Mouse (Mus musculus): ENCODE measurements around the gene Cacna1a. TPM values are rescaled to one million over a fixed set of nuclear protein-coding genes. Genes with fewer than 3 reads are reported as not detected.

Cacna1a gene
- polyA plus RNA-seq, 1 experiment, result 21.6 TPM

DNA sequence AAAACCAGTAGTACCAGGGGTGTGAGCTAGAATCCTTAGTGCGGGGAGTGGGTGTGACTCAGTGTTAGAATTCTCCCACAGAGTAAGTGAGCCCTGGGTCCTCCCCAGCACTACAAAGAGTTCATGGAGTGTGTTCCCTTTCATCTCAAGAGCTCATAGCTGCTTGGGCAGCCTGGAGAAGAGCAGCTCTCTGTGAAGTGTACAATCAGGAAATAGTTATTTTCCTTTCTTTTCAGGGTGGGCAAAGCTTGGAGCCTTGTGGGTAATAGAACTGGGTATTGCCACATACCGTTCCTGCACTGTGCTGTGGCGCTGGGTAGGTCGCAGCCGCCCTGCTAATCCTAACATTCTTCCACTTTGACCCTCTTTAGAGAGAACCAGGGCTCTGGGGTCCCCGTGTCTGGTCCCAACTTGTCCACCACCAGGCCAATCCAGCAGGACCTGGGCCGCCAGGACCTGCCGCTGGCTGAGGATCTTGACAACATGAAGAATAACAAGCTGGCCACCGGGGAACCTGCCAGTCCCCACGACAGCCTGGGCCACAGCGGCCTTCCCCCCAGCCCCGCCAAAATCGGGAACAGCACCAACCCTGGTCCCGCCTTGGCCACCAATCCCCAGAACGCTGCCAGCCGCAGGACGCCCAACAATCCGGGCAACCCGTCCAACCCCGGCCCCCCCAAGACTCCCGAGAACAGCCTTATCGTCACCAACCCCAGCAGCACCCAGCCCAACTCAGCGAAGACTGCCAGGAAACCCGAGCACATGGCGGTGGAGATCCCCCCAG lies 177.5 kb downstream of the Cacna1a start:
- Histone ChIP-seq H3K4me3 (replicated peaks) (no peak overlapping the region), H3K9me3 (no peaks in the 10 kb centered on the region), H3K4me1 (peaks cover 15% of the 10 kb centered on the region), H3K36me3 (replicated peaks; ENCODE audit: low read length) (no peaks in the 10 kb centered on the region), H3K27me3 (replicated peaks) (peaks cover 57% of the 10 kb centered on the region)
- TF ChIP-seq GATA1 (IDR thresholded peaks at IDR 0.05; ENCODE audit: borderline replicate concordance, low read length) (no peak), FLI1 (IDR thresholded peaks at IDR 0.05; ENCODE audit: low read length) (no peak)

DNA sequence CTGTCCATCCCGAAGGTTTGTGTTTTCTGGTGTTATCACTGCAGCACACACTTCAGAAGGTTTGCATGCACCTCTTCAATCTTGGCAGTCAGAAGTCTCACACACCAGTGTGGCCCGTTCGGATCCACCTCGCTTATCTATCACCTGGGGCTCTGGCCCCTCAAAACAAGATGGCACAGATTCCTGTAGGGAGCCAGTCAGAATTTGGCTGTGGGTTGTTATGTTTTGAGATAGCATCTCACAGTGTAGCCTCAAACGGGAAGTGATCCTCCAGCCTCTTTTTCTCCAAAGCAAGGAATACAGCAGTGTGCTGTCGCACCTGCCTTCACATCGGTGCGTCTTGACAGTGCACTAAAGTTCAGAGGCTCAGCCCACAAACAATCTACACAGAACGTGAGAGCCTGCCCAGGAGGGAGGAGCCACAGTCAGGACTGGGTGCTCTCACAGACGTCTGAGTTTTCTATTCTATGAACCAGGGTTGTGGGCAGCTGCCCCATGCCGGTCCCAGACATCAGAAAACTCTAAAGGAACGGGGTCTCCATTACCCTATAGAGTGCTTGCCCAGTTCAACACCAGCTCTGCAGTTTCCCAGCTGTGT lies 178.7 kb downstream of the Cacna1a start:
- TF ChIP-seq FLI1 (IDR thresholded peaks at IDR 0.05; ENCODE audit: low read length) (no peak), GATA1 (IDR thresholded peaks at IDR 0.05; ENCODE audit: borderline replicate concordance, low read length) (no peak)
- peaks cover 51% of the 10 kb centered on the region for H3K27me3 ChIP-seq (replicated peaks)

DNA sequence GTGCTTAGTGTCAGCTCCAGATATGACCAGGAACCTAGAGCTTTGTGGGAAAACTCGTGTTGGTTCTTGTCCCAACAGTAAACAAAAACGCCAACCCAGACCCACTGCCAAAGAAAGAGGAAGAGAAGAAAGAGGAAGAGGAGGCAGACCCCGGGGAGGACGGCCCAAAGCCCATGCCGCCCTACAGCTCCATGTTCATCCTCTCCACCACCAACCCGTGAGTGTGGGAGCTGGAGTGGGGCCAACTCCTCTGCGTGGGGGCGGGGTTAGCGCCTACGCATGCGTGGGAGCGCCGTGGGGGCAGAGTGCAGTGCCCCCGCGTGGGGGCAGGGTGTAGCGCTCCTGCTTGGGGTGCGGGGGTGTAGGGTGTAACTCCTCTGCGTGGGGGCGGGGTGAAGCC lies 179.3 kb downstream of the Cacna1a start:
- Histone ChIP-seq H3K36me3 (replicated peaks; ENCODE audit: low read length) (no peaks in the 10 kb centered on the region), H3K9me3 (no peaks in the 10 kb centered on the region), H3K4me3 (replicated peaks) (peak overlapping the region; percentile 68), H3K27me3 (replicated peaks) (peaks cover 51% of the 10 kb centered on the region), H3K4me1 (peaks cover 15% of the 10 kb centered on the region)
- no peak for TF ChIP-seq FLI1 (IDR thresholded peaks at IDR 0.05; ENCODE audit: low read length)
- no peak for TF ChIP-seq GATA1 (IDR thresholded peaks at IDR 0.05; ENCODE audit: borderline replicate concordance, low read length)

More for the DNA sequence above, 178.7 kb downstream of the Cacna1a start:
- Histone ChIP-seq H3K36me3 (replicated peaks; ENCODE audit: low read length) (no peaks in the 10 kb centered on the region), H3K9me3 (no peaks in the 10 kb centered on the region), H3K4me3 (replicated peaks) (no peak overlapping the region), H3K4me1 (peaks cover 15% of the 10 kb centered on the region)

DNA sequence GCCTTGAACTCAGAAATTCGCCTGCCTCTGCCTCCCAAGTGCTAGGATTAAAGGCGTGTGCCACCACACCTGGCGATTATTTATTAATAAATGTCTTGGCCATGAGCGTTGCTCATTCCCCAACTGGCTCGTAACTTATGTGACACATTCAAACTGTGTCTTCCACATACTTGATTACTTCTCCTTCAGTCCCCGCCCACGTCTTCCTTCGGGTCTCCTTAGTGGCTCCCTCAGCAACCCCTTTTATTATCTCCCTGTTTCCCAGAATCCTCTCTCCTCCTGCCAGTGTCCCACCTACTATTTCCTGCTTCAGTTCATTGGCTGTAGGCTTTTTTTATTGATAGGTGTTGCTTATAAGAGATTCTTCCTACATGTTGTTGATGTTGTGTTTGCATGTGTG lies 180.5 kb downstream of the Cacna1a start:
- Histone ChIP-seq H3K9me3 (no peaks in the 10 kb centered on the region), H3K4me3 (replicated peaks) (no peak overlapping the region), H3K27me3 (replicated peaks) (peaks cover 51% of the 10 kb centered on the region), H3K4me1 (peaks cover 15% of the 10 kb centered on the region), H3K36me3 (replicated peaks; ENCODE audit: low read length) (no peaks in the 10 kb centered on the region)
- no peak for TF ChIP-seq GATA1 (IDR thresholded peaks at IDR 0.05; ENCODE audit: borderline replicate concordance, low read length)
- TF ChIP-seq FLI1 (IDR thresholded peaks at IDR 0.05; ENCODE audit: low read length), result no peak

DNA sequence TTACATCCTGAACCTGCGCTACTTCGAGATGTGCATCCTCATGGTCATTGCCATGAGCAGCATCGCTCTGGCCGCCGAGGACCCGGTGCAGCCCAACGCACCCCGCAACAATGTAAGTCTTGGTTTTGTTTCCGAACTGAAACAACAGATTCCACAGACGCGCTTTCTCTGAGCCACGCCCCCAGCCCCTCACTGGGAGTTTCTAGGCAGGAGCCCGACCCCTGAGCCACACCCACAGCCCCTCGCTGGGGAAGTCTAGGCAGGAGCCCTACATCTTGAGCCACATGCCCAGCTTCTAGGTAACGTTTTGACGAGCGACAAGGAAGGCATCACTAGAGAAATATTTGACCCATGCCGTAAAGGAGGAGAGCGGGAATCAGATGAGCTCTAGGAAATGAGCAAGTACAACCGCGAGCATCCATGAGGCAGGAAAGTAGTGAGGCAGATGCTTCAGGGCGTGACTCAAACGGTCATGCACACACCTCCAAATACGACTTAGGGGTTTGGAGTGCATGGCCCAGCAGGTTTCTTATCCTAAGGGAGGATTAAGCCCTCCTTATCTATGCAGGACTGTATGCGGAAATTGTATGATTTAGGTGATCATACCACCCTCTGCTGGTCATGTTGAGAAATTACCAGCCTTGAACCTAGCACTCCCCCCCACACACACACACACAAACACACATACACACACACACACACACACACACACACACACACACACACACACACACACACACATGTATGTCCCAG lies 181.9 kb downstream of the Cacna1a start:
- H3K4me3 ChIP-seq (replicated peaks), result peak overlapping the region; percentile 24
- H3K36me3 ChIP-seq (replicated peaks; ENCODE audit: low read length), result no peaks in the 10 kb centered on the region
- TF ChIP-seq GATA1 (IDR thresholded peaks at IDR 0.05; ENCODE audit: borderline replicate concordance, low read length), result no peak
- TF ChIP-seq FLI1 (IDR thresholded peaks at IDR 0.05; ENCODE audit: low read length), result no peak
- peaks cover 15% of the 10 kb centered on the region for H3K4me1 ChIP-seq
- H3K27me3 ChIP-seq (replicated peaks), result peaks cover 56% of the 10 kb centered on the region
- no peaks in the 10 kb centered on the region for H3K9me3 ChIP-seq

DNA sequence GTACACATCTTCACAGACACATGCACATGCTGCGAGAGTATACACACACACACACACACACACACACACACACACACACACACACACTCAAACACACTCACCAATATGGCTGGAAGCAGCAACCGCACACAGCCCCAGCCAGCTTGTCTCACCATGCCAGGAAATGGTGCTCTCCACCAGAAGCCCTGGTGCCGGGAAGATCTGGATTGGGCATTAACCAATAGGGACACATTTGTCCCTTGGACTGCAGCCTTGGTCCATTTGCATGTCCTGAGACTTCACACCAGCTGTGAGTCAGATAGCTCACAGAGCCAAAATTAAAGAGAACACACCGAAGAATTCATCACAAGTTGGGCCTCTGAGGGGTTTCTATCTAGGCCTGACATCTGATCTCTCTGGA lies 189.2 kb downstream of the Cacna1a start:
- no peak for TF ChIP-seq FLI1 (IDR thresholded peaks at IDR 0.05; ENCODE audit: low read length)
- TF ChIP-seq GATA1 (IDR thresholded peaks at IDR 0.05; ENCODE audit: borderline replicate concordance, low read length), result no peak
- no peaks in the 10 kb centered on the region; the same call in 1 of the 2 replicates for H3K4me1 ChIP-seq
- H3K4me3 ChIP-seq (replicated peaks), result no peak overlapping the region
- H3K36me3 ChIP-seq (replicated peaks; ENCODE audit: low read length), result no peaks in the 10 kb centered on the region
- peaks cover 57% of the 10 kb centered on the region for H3K27me3 ChIP-seq (replicated peaks)
- no peaks in the 10 kb centered on the region for H3K9me3 ChIP-seq

DNA sequence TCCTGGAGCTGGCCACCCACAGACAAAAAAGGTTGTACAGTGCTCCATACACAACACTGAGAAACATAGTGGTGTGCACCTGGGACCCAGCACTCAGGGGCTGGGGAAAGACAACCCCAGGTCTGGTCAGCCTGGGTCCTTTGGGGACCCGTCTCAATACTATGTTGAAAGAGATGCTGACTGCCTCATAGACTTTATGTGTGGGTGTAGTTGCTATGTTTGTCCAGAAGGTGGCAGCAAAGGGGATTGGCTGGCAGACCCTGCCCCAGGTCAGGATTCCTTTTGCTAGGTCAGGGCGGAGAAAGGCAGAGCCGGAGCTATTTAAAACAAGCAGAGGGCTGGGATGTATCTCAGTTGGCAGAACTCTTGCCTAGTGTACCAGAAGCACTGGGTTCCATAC lies 191.4 kb downstream of the Cacna1a start:
- TF ChIP-seq GATA1 (IDR thresholded peaks at IDR 0.05; ENCODE audit: borderline replicate concordance, low read length), result no peak
- TF ChIP-seq FLI1 (IDR thresholded peaks at IDR 0.05; ENCODE audit: low read length), result no peak
- Histone ChIP-seq H3K36me3 (replicated peaks; ENCODE audit: low read length) (no peaks in the 10 kb centered on the region), H3K4me3 (replicated peaks) (no peak overlapping the region), H3K4me1 (no peaks in the 10 kb centered on the region; the same call in 1 of the 2 replicates), H3K27me3 (replicated peaks) (peaks cover 47% of the 10 kb centered on the region), H3K9me3 (peaks cover 7% of the 10 kb centered on the region)

DNA sequence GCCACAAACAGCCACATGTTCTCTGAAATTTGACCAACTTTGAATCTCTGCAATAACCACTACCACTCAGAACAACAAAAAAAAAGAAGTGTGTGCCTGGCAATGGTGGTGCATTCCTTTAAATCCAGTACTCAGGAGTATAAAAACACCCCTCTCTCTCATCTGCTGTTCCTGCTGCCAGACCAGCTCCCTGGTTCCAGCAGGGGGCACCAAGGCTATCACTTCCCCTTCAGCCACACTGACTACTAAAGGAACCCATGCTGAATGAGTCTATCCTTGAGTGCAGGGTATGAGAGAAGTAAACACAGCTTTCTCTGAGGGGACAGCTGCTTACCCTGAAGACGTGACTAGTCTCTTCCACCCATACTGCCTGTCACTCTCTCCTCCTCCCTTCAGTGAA lies 197.1 kb downstream of the Cacna1a start:
- H3K27me3 ChIP-seq (replicated peaks), result peaks cover 35% of the 10 kb centered on the region
- H3K4me1 ChIP-seq, result peaks cover 13% of the 10 kb centered on the region
- peaks cover 16% of the 10 kb centered on the region for H3K9me3 ChIP-seq
- no peaks in the 10 kb centered on the region for H3K36me3 ChIP-seq (replicated peaks; ENCODE audit: low read length)
- H3K4me3 ChIP-seq (replicated peaks), result no peak overlapping the region
- no peak for TF ChIP-seq FLI1 (IDR thresholded peaks at IDR 0.05; ENCODE audit: low read length)
- TF ChIP-seq GATA1 (IDR thresholded peaks at IDR 0.05; ENCODE audit: borderline replicate concordance, low read length), result no peak

DNA sequence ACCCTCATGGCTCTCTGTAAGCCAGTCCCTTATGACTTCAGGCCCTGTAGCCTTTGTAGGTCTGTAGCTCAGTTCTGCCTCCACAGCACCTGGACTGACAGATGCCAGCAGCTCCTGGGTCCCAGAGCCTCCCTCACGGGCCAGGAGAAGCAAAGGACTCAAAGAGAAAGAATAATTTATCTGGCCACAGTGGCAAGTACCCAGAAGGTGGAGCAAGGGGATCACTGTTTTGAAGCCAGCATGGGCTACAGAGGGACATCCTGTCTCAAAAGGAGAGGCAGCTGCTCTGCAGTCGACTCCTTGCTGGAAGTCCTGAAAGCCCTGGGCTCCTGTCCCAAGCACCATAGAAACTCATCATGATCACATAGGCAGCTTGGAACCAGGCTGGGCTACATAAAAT lies 198.0 kb downstream of the Cacna1a start:
- Histone ChIP-seq H3K4me1 (peaks cover 13% of the 10 kb centered on the region), H3K27me3 (replicated peaks) (peaks cover 31% of the 10 kb centered on the region), H3K9me3 (peaks cover 16% of the 10 kb centered on the region), H3K36me3 (replicated peaks; ENCODE audit: low read length) (no peaks in the 10 kb centered on the region), H3K4me3 (replicated peaks) (no peak overlapping the region)
- TF ChIP-seq FLI1 (IDR thresholded peaks at IDR 0.05; ENCODE audit: low read length) (no peak), GATA1 (IDR thresholded peaks at IDR 0.05; ENCODE audit: borderline replicate concordance, low read length) (no peak)
